Mouse (Mus musculus) heart, adult 8-10 months (tissue): ENCODE data around the gene Ube3a. TPM values are rescaled to one million over a fixed set of nuclear protein-coding genes. Genes with fewer than 3 reads are reported as not detected.
A peak's percentile ranks its signal among the peaks of the same experiment; 100 is the strongest.

ENCODE experiments used
- DNase-seq: peaks from one replicate; pipeline ENCODE4 v3.0.0; 2022; ENCODE audit warnings: low spot score
- total RNA-seq, 4 experiments: library from RNA; stranded (reverse); gene quantifications; 2 replicates each; pipeline ENCODE4 v1.2.4; 2022

Gene Ube3a
- total RNA-seq, result 100 to 1,000 TPM; 128 to 136 (median 134) TPM

DNA sequence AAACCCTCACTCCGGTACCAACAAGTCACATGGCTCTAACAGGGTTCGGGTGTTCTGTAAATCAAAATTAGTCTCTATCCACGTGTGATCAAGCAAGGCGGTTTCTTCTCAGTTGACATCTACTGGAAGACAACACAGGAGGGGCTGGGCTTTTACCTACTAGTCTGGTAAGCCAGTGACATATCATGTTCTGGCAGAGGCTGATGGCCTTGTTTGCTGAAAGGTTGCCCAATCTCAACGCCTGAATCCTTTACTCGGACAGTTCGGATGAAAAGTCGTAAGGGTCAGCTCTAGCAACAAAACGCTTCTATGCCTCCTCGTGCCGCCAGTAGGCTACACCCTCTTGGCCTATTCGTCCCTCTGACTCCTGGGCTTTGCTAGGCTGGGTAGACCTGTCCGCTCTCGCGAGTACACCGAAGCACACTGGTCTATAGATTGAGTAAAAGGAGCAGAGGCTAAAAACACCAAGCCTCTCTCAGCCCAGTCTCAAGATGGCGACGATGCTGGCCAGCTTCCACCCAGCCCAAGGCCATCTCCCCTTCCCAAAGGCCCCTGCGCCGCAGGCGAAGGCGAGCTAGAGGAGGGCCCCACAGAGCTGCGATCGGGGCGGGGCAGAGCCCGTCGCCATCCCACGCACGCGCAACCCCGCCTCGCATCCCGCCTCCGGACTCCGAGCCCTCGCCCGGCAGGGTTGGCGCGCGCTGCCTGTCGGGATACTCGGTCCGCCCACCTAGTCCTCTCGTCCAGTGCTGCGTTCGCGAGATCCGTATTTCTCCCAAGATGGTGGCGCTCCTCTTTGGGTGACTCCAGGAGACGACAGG is at the start of gene Ube3a:
Ube3a (plus strand) TSS at position 706 of the 821 bp plus-strand sequence.
- peak; percentile 97 for DNase-seq

GRCm38 (mm10) chr7:59192831-59193230 is 35.7 kb upstream of the Ube3a start:
- no peak for DNase-seq

DNA sequence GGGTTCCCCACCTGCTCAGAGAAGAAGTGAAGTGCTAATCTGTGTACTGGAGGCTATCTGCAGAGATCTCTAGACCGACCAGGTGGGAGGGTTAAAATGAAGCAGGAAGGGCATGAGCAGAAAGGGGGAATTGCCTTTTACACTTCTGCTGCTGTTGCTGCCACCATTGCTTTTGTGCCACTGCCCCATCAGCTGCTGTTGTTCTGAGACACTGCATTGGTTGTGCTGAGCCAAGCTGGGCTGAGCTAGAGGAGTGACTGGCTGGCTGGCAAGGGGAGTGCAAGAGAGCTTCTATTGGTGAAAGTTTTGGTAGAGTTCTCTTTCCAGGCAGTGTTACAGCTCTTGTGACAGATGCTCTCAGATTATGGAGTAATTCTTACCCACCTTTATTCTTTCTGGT is 13.6 kb upstream of the Ube3a start:
- no peak for DNase-seq

- no peak for DNase-seq
These were observed 7.3 kb upstream of the Ube3a start for GRCm38 (mm10) chr7:59221244-59221643.

DNA sequence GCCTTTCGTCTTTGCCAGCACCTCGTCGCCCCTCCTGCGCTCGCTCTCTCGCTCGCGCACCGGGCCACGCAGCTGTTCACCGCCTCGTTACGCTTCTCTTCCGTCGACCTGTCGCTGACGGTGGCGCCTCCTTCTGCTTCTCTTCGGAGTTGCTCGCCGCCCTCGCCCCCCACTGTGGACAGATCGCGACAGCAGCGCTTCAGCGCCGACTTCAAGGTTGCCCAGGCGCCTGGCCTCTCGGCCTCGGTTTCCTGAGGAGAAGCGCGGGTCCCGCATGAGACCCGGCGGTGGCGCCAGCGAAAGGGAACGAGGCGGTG is 274 bp downstream of the Ube3a start:
- no peak for DNase-seq

GRCm38 (mm10) chr7:59229183-59229911 is 797 bp downstream of the Ube3a start:
- DNase-seq, result peak; percentile 35

GRCm38 (mm10) chr7:59230304-59230703 is 1.8 kb downstream of the Ube3a start:
- no peak for DNase-seq

DNA sequence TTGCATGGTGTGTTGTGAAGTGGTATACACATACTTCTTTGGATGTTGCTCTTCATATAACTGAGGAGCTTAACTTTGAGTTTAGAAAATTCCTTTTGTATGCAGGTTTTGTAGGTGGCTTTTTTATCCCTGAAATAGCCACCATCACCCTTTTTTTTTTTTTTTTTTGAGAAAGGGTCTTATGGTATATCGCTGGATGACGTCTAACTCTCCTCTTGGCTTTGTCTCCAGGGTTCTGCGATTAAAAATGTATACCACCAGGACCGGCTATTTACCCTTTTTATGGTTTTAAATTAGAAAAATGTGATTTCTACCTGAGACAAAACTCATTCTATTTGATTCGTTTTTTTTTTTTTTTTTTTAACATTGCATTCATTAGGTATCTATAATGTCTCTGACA is 2.2 kb downstream of the Ube3a start:
- no peak for DNase-seq

DNA sequence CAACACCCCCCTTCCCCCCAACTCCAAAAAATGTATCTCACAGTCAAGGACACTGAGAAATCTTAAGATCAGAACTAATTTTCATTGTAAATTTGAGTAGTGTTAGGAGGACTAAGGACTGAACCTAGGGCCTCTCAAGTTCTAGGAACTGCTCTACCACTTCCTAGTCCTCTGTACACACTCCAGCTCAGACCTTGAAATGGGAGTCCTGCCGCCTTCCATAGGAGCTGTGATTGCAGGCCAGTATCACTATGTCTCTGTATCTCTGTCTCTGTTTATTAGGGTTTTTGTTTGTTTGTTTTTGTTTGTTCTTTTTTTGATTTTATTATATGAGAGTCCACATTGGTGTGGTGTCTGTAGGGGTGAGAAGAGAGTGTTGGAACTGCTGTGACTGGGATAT is 3.4 kb downstream of the Ube3a start:
- no peak for DNase-seq

DNA sequence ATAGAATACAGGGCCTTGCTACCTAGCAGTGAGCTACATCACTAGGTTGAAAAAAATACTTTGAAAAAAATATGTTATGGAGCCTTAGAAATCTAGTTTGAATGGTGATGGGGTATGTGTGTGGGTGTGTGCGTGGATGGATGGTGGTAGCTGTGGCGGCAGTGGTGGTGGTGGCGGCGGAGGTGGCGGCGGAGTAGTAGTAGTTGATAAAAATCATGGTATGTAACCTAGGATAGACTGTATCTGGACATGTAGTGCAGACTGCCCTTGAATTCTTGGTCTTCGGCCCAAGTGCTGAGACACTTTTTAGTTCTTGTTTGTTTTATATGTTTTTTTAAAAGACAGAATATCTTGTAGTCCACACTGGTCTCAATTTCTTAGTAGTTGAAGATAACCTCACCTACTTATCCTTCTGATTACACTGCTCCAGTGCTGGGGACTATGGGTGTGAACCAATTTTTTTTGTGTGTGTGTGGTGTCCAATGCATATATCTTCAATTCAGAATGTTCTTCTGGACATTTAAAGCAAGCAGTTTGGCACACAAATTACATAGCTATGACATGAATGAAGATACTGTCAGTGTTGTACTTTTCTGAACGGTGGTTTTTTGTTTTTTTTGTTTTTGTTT is 6.3 kb downstream of the Ube3a start:
- DNase-seq, result no peak

DNA sequence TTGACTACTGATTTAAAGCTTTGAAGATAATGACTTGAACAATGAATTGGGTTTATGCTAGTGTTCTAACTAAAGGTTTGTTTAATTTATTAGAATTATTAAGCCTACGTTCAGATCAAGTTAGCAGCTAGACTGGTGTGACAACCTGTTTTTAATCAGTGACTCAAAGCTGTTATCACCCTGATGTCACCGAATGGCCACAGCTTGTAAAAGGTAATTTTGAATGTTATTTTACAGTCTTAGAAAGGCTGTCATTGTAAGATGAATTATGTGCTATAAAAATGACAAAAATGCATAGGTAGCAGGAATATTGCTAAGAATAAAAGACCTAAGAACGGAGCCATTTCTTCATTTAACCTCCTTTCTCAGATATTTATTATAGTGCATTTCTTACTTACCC is 14.7 kb downstream of the Ube3a start:
- DNase-seq, result no peak

DNA sequence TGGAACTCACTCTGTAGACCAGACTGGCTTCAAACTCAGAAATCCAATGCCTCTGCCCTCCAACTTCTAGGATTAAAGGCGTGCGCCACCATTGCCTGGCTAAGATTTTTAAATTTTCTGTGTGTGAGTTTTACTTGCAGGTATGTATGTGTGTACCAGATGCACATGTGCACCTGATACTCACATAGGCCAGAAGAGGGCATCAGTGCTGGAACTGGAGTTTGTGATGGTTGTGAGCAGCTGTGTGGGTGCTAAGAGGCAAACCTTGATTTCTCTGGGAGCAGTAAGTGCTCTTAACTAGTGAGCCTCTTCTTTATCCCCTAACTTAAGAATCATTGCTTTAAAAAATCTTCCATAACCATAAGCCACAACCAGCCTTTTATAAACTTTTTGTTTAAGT is 17.0 kb downstream of the Ube3a start:
- no peak for DNase-seq

GRCm38 (mm10) chr7:59253373-59253772 is 24.8 kb downstream of the Ube3a start:
- no peak for DNase-seq

DNA sequence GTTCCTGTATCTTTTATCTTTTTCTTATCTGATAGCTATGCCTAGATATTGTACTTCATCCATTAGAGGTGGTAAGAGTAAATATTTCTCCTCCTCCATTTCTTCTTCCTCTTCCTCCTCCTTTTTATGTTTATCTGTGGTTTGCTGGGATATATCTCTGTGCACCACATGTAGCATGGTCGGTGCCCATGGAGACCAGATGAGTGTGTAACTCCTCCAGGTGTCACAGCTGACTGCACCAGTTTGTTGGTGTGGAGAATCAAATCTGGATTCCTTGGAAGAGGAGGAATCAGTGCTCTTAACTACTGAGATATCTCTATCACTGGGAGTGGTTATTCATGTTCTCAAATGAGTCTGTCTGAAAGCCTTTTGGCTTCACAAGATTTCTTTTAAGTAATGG is 37.0 kb downstream of the Ube3a start:
- DNase-seq, result no peak

DNA sequence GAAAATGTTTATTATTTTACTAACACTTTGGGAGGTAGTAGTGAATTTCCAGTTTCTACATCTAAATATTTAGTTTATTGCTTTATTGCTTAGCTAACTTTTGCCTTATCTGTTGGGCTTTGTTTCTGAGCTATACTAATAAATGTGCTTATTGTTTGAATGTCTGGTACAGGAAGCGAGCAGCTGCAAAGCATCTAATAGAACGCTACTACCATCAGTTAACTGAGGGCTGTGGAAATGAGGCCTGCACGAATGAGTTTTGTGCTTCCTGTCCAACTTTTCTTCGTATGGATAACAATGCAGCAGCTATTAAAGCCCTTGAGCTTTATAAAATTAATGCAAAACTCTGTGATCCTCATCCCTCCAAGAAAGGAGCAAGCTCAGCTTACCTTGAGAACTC is 43.2 kb downstream of the Ube3a start:
- no peak for DNase-seq

GRCm38 (mm10) chr7:59312576-59312975 is 84.0 kb downstream of the Ube3a start:
- no peak for DNase-seq

DNA sequence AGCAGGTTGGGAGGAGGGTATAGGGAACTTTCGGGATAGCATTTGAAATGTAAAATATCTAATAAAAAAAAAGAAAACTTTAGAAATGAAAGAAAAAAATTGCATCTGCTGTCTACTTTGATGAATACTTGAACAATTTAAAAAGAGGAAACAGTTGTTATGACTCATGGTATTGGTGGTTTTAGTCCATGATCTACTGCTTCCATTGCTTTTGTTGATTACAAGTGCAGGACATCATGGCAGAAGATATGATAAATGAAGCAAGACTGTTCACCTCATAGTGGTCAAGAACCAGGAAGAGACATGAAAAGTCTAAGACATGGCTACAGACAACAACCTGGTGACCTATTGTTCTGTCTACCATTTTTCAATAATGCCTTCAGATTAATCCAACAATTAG is 94.2 kb downstream of the Ube3a start:
- no peak for DNase-seq
